Mouse (Mus musculus): ENCODE results near the gene Setd6. TPM values are rescaled to one million over a fixed set of nuclear protein-coding genes. Genes with fewer than 3 reads are reported as not detected.
A peak's percentile ranks its signal among the peaks of the same experiment; 100 is the strongest.

Setd6 gene
- polyA plus RNA-seq, 1 experiment from 2014 or later: 19.7 TPM

- H3K36me3 ChIP-seq: peaks cover 2% of the 10 kb centered on the region; the same call in 1 of the 2 replicates
- no peaks in the 10 kb centered on the region for H3K27me3 ChIP-seq (replicated peaks)
- 0 out of 2 replicates have a peak, but pooled peaks have one; percentile 16 for ATAC-seq
- no peak overlapping the region for H3K4me2 ChIP-seq (replicated peaks)
- H3K4me1 ChIP-seq (replicated peaks): peaks cover 10% of the 10 kb centered on the region; the same call in 1 of the 2 replicates
- no peak overlapping the region for H3K27ac ChIP-seq
- 75% methylated on average over 19 of the region's 19 CpGs for WGBS
- H3K4me3 ChIP-seq (replicated peaks): no peak overlapping the region
- no peaks in the 10 kb centered on the region for H3K9me3 ChIP-seq
- H3K9ac ChIP-seq: no peak overlapping the region
These were observed 2.3 kb upstream of the Setd6 start for GRCm38 (mm10) chr8:95713100-95714010.

GRCm38 (mm10) chr8:95714367-95714766 lies 1.3 kb upstream of the Setd6 start:
- Histone ChIP-seq H3K4me2 (replicated peaks) (no peak overlapping the region), H3K4me3 (replicated peaks) (no peak overlapping the region), H3K4me1 (replicated peaks) (peaks cover 10% of the 10 kb centered on the region; the same call in 1 of the 2 replicates), H3K27ac (no peak overlapping the region), H3K27me3 (replicated peaks) (no peaks in the 10 kb centered on the region), H3K9ac (no peak overlapping the region), H3K9me3 (no peaks in the 10 kb centered on the region), H3K36me3 (peaks cover 4% of the 10 kb centered on the region; the same call in 1 of the 2 replicates)
- 92% methylated on average over 4 of the region's 4 CpGs for whole genome bisulfite sequencing
- ATAC-seq: no peak

- H3K27me3 ChIP-seq (replicated peaks): no peaks in the 10 kb centered on the region
- peaks cover 4% of the 10 kb centered on the region; the same call in 1 of the 2 replicates for H3K36me3 ChIP-seq
- H3K27ac ChIP-seq: no peak overlapping the region
- H3K4me2 ChIP-seq (replicated peaks): peak overlapping the region; percentile 80
- WGBS: 84% methylated on average over 6 of the region's 6 CpGs
- H3K9ac ChIP-seq: no peak overlapping the region
- no peak for ATAC-seq
- peak overlapping the region; percentile 95 for H3K4me3 ChIP-seq (replicated peaks)
- H3K9me3 ChIP-seq: no peaks in the 10 kb centered on the region
- H3K4me1 ChIP-seq (replicated peaks): peaks cover 10% of the 10 kb centered on the region; the same call in 1 of the 2 replicates
These were observed 756 bp upstream of the Setd6 start for GRCm38 (mm10) chr8:95714837-95715413.

GRCm38 (mm10) chr8:95716546-95717335 lies 1.1 kb downstream of the Setd6 start:
- WGBS: 17% methylated on average over 21 of the region's 21 CpGs
- H3K27ac ChIP-seq: peak overlapping the region; percentile 73

GRCm38 (mm10) chr8:95727625-95728024 lies 11.9 kb downstream of the Setd6 start:
- H3K4me1 ChIP-seq (replicated peaks): no peaks in the 10 kb centered on the region
- H3K27me3 ChIP-seq (replicated peaks): no peaks in the 10 kb centered on the region
- peaks cover 36% of the 10 kb centered on the region for H3K36me3 ChIP-seq
- no peak overlapping the region for H3K27ac ChIP-seq
- ATAC-seq: no peak
- no peak overlapping the region for H3K4me2 ChIP-seq (replicated peaks)
- WGBS: 77% methylated on average over 4 of the region's 4 CpGs
- H3K9me3 ChIP-seq: no peaks in the 10 kb centered on the region
- H3K9ac ChIP-seq: no peak overlapping the region
- H3K4me3 ChIP-seq (replicated peaks): no peak overlapping the region

More at GRCm38 (mm10) chr8:95716546-95717335, 1.1 kb downstream of the Setd6 start:
- H3K4me2 ChIP-seq (replicated peaks): peak overlapping the region; percentile 80
- peak overlapping the region; percentile 90 for H3K9ac ChIP-seq
- ATAC-seq: no peak; the same call in 1 of the 2 replicates
- peak overlapping the region; percentile 95 for H3K4me3 ChIP-seq (replicated peaks)
- H3K4me1 ChIP-seq (replicated peaks): 0 out of 2 replicates have a peak, but pooled peaks cover 10% of the 10 kb centered on the region
- peaks cover 10% of the 10 kb centered on the region; the same call in 1 of the 2 replicates for H3K36me3 ChIP-seq
- no peaks in the 10 kb centered on the region for H3K27me3 ChIP-seq (replicated peaks)
- no peaks in the 10 kb centered on the region for H3K9me3 ChIP-seq

GRCm38 (mm10) chr8:95738596-95738995 lies 22.9 kb downstream of the Setd6 start:
- no peaks in the 10 kb centered on the region for H3K27me3 ChIP-seq (replicated peaks)
- H3K4me2 ChIP-seq (replicated peaks): no peak overlapping the region
- no peak overlapping the region for H3K9ac ChIP-seq
- peaks cover 40% of the 10 kb centered on the region for H3K36me3 ChIP-seq
- no peaks in the 10 kb centered on the region for H3K9me3 ChIP-seq
- no peak overlapping the region for H3K27ac ChIP-seq
- WGBS: 78% methylated on average over 7 of the region's 7 CpGs
- no peaks in the 10 kb centered on the region for H3K4me1 ChIP-seq (replicated peaks)
- ATAC-seq: no peak
- H3K4me3 ChIP-seq (replicated peaks): no peak overlapping the region

- H3K4me2 ChIP-seq (replicated peaks): no peak overlapping the region
- no peaks in the 10 kb centered on the region for H3K27me3 ChIP-seq (replicated peaks)
- no peak overlapping the region for H3K9ac ChIP-seq
- 83% methylated on average over 7 of the region's 7 CpGs for WGBS
- H3K36me3 ChIP-seq: peaks cover 40% of the 10 kb centered on the region
- H3K9me3 ChIP-seq: no peaks in the 10 kb centered on the region
- ATAC-seq: no peak
- no peak overlapping the region for H3K4me3 ChIP-seq (replicated peaks)
- H3K27ac ChIP-seq: no peak overlapping the region
- no peaks in the 10 kb centered on the region for H3K4me1 ChIP-seq (replicated peaks)
These were observed 26.1 kb downstream of the Setd6 start for GRCm38 (mm10) chr8:95741732-95742131.

GRCm38 (mm10) chr8:95748028-95748427 lies 32.3 kb downstream of the Setd6 start:
- Histone ChIP-seq H3K4me2 (replicated peaks) (no peak overlapping the region), H3K4me3 (replicated peaks) (no peak overlapping the region), H3K9me3 (no peaks in the 10 kb centered on the region), H3K4me1 (replicated peaks) (no peaks in the 10 kb centered on the region), H3K36me3 (peaks cover 29% of the 10 kb centered on the region), H3K27me3 (replicated peaks) (no peaks in the 10 kb centered on the region), H3K27ac (no peak overlapping the region), H3K9ac (no peak overlapping the region)
- no peak for ATAC-seq
- WGBS: 93% methylated on average over 4 of the region's 4 CpGs

GRCm38 (mm10) chr8:95751924-95752323 lies 36.2 kb downstream of the Setd6 start:
- Histone ChIP-seq H3K4me1 (replicated peaks) (no peaks in the 10 kb centered on the region), H3K9me3 (no peaks in the 10 kb centered on the region), H3K4me2 (replicated peaks) (no peak overlapping the region), H3K9ac (no peak overlapping the region), H3K27me3 (replicated peaks) (no peaks in the 10 kb centered on the region), H3K4me3 (replicated peaks) (no peak overlapping the region), H3K27ac (no peak overlapping the region), H3K36me3 (peaks cover 24% of the 10 kb centered on the region)
- no peak for ATAC-seq
- WGBS: 100% methylated on average over 1 of the region's 1 CpGs

GRCm38 (mm10) chr8:95760323-95760722 lies 44.6 kb downstream of the Setd6 start:
- H3K9ac ChIP-seq: no peak overlapping the region
- WGBS: 59% methylated on average over 6 of the region's 6 CpGs
- no peak overlapping the region for H3K4me2 ChIP-seq (replicated peaks)
- no peak overlapping the region for H3K27ac ChIP-seq
- no peaks in the 10 kb centered on the region for H3K27me3 ChIP-seq (replicated peaks)
- H3K36me3 ChIP-seq: peaks cover 23% of the 10 kb centered on the region
- no peak for ATAC-seq
- no peaks in the 10 kb centered on the region for H3K4me1 ChIP-seq (replicated peaks)
- H3K4me3 ChIP-seq (replicated peaks): no peak overlapping the region
- H3K9me3 ChIP-seq: no peaks in the 10 kb centered on the region

GRCm38 (mm10) chr8:95764133-95764532 lies 48.5 kb downstream of the Setd6 start:
- H3K4me2 ChIP-seq (replicated peaks): no peak overlapping the region
- no peaks in the 10 kb centered on the region for H3K9me3 ChIP-seq
- no peak overlapping the region for H3K4me3 ChIP-seq (replicated peaks)

More at GRCm38 (mm10) chr8:95764133-95764532, 48.5 kb downstream of the Setd6 start:
- H3K4me1 ChIP-seq (replicated peaks): no peaks in the 10 kb centered on the region
- H3K36me3 ChIP-seq: peaks cover 21% of the 10 kb centered on the region
- WGBS: 89% methylated on average over 1 of the region's 1 CpGs
- H3K9ac ChIP-seq: no peak overlapping the region
- no peak overlapping the region for H3K27ac ChIP-seq
- H3K27me3 ChIP-seq (replicated peaks): no peaks in the 10 kb centered on the region
- no peak for ATAC-seq
